ENCODE assay signal across 18 mouse cellular contexts in genomic region chr1:93459101-93459500, GRCm38 (mm10).
"Had no signal": no experiment of that assay in that cellular context is flagged by ENCODE, and none has a peak within 500 bp of the region (broad histone marks: within the 10 kb centered on the region; RNA-seq: fewer than 3 reads in every experiment).

No protein-coding gene starts in this region.

- H3K9me3 ChIP-seq: liver, embryonic 13.5 days; midbrain, embryonic 10.5 days; midbrain, embryonic 13.5 days; neural tube, embryonic 12.5 days had no signal

- DNase-seq: kidney, postnatal 25 days; layer of hippocampus, adult 9-11 months; liver, embryonic 13.5 days; lung, adult 2 months; lung, postnatal 14 days; lung, postnatal 4 days; right cerebral cortex, postnatal 14 days; right cerebral cortex, postnatal 4 days; thymus, adult 2 months; thymus, postnatal 14 days; thymus, postnatal 4 days had no signal

- H3K27me3 ChIP-seq: liver, embryonic 13.5 days; midbrain, embryonic 13.5 days; neural tube, embryonic 12.5 days had no signal

- H3K4me2 ChIP-seq: liver, embryonic 13.5 days; midbrain, embryonic 13.5 days; neural tube, embryonic 12.5 days had no signal

- H3K4me1 ChIP-seq: liver, embryonic 13.5 days; midbrain, embryonic 10.5 days had no signal

- H3K27ac ChIP-seq: kidney, postnatal 0 days; layer of hippocampus, adult 2 months; liver, embryonic 13.5 days; midbrain, embryonic 10.5 days; midbrain, embryonic 13.5 days; neural tube, embryonic 12.5 days; stomach, postnatal 0 days had no signal

- H3K36me3 ChIP-seq: liver, embryonic 13.5 days; midbrain, embryonic 10.5 days; midbrain, embryonic 13.5 days; neural tube, embryonic 12.5 days had no signal

- H3K4me3 ChIP-seq: layer of hippocampus, adult 2 months; liver, embryonic 13.5 days; midbrain, embryonic 10.5 days; midbrain, embryonic 13.5 days; neural tube, embryonic 12.5 days had no signal

- H3K9ac ChIP-seq: liver, embryonic 13.5 days; midbrain, embryonic 13.5 days; neural tube, embryonic 12.5 days had no signal

- ATAC-seq: midbrain, embryonic 13.5 days; midbrain, embryonic 16.5 days had no signal
